27 mouse cellular contexts compared by ENCODE assay signal in the genomic region with DNA sequence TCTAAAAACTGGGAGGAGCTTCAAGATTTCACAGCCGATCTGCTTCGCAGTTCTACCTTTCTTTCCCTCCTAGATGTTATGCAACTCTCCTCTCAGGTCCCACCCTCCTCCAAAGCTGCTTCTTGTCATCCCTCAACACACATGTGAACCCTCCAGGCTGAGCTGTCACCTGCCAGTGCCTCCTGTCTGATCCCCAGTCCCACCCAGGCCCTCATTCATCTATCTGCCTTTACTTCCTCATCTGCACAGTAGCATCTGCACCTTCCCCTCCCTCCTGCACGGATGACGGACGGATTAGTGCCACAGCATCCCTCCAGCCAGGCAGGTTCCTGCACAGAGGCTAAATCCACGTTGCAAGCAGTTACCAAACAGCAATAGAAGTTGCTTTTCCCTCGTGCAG.
"Had no signal": no experiment of that assay in that cellular context is flagged by ENCODE, and none has a peak within 500 bp of the region (broad histone marks: within the 10 kb centered on the region; RNA-seq: fewer than 3 reads in every experiment).

No protein-coding gene starts in this region.

- DNase-seq: gastrocnemius, adult 2 months; gastrocnemius, postnatal 10 days; gastrocnemius, postnatal 25 days; heart, adult 11 months; heart, adult 2 months; heart, postnatal 14 days; heart, postnatal 36 days; kidney, adult 11 months; kidney, adult 2 months; kidney, adult 9 months; kidney, postnatal 14 days; kidney, postnatal 36 days; layer of hippocampus, adult 9-11 months; layer of hippocampus, postnatal 36 days; left cerebral cortex, postnatal 4 days had no signal

- H3K36me3 ChIP-seq: heart, embryonic 15.5 days; hindbrain, embryonic 15.5 days; liver, embryonic 12.5 days had no signal

- H3K9ac ChIP-seq: heart, embryonic 13.5 days; heart, embryonic 15.5 days; hindbrain, embryonic 13.5 days; hindbrain, embryonic 15.5 days; kidney, embryonic 15.5 days; limb, embryonic 12.5 days; liver, embryonic 12.5 days; liver, embryonic 14.5 days had no signal

- H3K4me3 ChIP-seq: gastrocnemius, adult 2 months; heart, adult 2 months; heart, embryonic 13.5 days; heart, embryonic 15.5 days; hindbrain, embryonic 13.5 days; hindbrain, embryonic 15.5 days; kidney, embryonic 15.5 days; limb, embryonic 12.5 days; liver, embryonic 12.5 days had no signal

- H3K4me1 ChIP-seq: hindbrain, embryonic 15.5 days had no signal

- ATAC-seq: hindbrain, postnatal 0 days; intestine, embryonic 16.5 days; liver, embryonic 12.5 days had no signal

- H3K4me2 ChIP-seq: heart, embryonic 11.5 days; heart, embryonic 13.5 days; heart, embryonic 15.5 days; hindbrain, embryonic 13.5 days; hindbrain, embryonic 15.5 days; kidney, embryonic 15.5 days; limb, embryonic 12.5 days; liver, embryonic 12.5 days had no signal

- H3K27ac ChIP-seq: gastrocnemius, adult 2 months; heart, adult 2 months; heart, embryonic 13.5 days; heart, embryonic 15.5 days; hindbrain, embryonic 13.5 days; hindbrain, embryonic 15.5 days; hindbrain, postnatal 0 days; kidney, embryonic 15.5 days; kidney, postnatal 0 days; limb, embryonic 12.5 days; liver, embryonic 12.5 days; liver, embryonic 14.5 days had no signal

- H3K9me3 ChIP-seq: heart, embryonic 13.5 days; heart, embryonic 15.5 days; hindbrain, embryonic 13.5 days; hindbrain, embryonic 15.5 days; kidney, embryonic 15.5 days; limb, embryonic 12.5 days; liver, embryonic 12.5 days had no signal

- H3K27me3 ChIP-seq: heart, embryonic 13.5 days; heart, embryonic 15.5 days; hindbrain, embryonic 13.5 days; hindbrain, embryonic 15.5 days; kidney, embryonic 15.5 days; limb, embryonic 12.5 days; liver, embryonic 12.5 days had no signal
